Mouse (Mus musculus) lung, embryonic 16.5 days (tissue): Measurements from ENCODE around the gene Gm13212. TPM values are rescaled to one million over a fixed set of nuclear protein-coding genes. Genes with fewer than 3 reads are reported as not detected.
"Not testable (repeated sequence)": the region's sequence is repeated elsewhere in the genome, so short reads cannot be mapped to it uniquely, and the experiment has no call there.

Experiments used
- ATAC-seq: fragments of 200-750 bp; cut with Nextera tagmentation; 2 replicates; pipeline ENCODE4 v1.8.0; 2017; ENCODE audit warnings: low read depth, mild to moderate bottlenecking, moderate library complexity
- H3K27ac ChIP-seq: fragments of 300-500 bp; sonication (generic); 2 replicates; pipeline ENCODE4 v1.5.1; 2014; ENCODE audit warnings: mild to moderate bottlenecking, control low read depth, low read length
- H3K27me3 ChIP-seq: fragments of 300-500 bp; sonication (generic); 2 replicates; pipeline ENCODE4 v1.6.1; 2014; ENCODE audit warnings: low read depth, low read length, mixed read lengths; ENCODE audit not compliant: control insufficient read depth, insufficient read depth
- H3K36me3 ChIP-seq: fragments of 300-500 bp; sonication (generic); 2 replicates; pipeline ENCODE4 v1.6.1; 2014; ENCODE audit warnings: low read length; ENCODE audit not compliant: control insufficient read depth, insufficient read depth
- H3K4me1 ChIP-seq: fragments of 300-500 bp; sonication (generic); replicated peaks from 2 replicates; pipeline ENCODE4 v1.6.1; 2014; ENCODE audit warnings: low read length, mixed read lengths; ENCODE audit not compliant: control insufficient read depth, insufficient read depth
- H3K4me2 ChIP-seq: fragments of 300-500 bp; sonication (generic); 2 replicates; pipeline ENCODE4 v1.6.1; 2014; ENCODE audit warnings: low read depth, low read length, control low read depth
- H3K4me3 ChIP-seq: fragments of 300-500 bp; sonication (generic); 2 replicates; pipeline ENCODE4 v1.5.1; 2014; ENCODE audit warnings: mild to moderate bottlenecking, low read length, control low read depth
- H3K9ac ChIP-seq: fragments of 300-500 bp; sonication (generic); 2 replicates; pipeline ENCODE4 v1.6.1; 2014; ENCODE audit warnings: low read length, control low read depth
- H3K9me3 ChIP-seq: fragments of 300-500 bp; sonication (generic); 2 replicates; pipeline ENCODE4 v1.6.1; 2016; ENCODE audit warnings: low read length; ENCODE audit not compliant: control insufficient read depth
- whole genome bisulfite sequencing: fragments of 180-500 bp; shearing (Covaris S2); extraction: QIAGEN DNeasy Blood & Tissue Kit; methylation state at CpG from one replicate; pipeline ENCODE4 v1.1.7; 2014; 5-methylcytosine and 5-hydroxymethylcytosine counted together
- polyA plus RNA-seq: library from polyadenylated mRNA; unstranded; fragments of >200 nt; fragmentation: Nextera tagmentation; extraction: Ambion mirVana; gene quantifications from 2 replicates; pipeline ENCODE4 v1.2.1, GENCODE M21; 2015

The Gm13212 gene
- polyA plus RNA-seq, 1 experiment from 2014 or later, result 1.2 TPM

GRCm38 (mm10) chr4:145576623-145577022, 8.3 kb upstream of the Gm13212 start:
- H3K4me1 ChIP-seq, H3K9ac ChIP-seq, H3K36me3 ChIP-seq, H3K9me3 ChIP-seq, ATAC-seq, H3K4me3 ChIP-seq, H3K27me3 ChIP-seq, H3K4me2 ChIP-seq, H3K27ac ChIP-seq: not testable (repeated sequence)
- 88% methylated on average over 8 of the region's 8 CpGs for WGBS

- 93% methylated on average over 1 of the region's 1 CpGs for WGBS
- not testable (repeated sequence) for H3K9me3 ChIP-seq, H3K4me3 ChIP-seq, H3K4me2 ChIP-seq, H3K9ac ChIP-seq, H3K27me3 ChIP-seq, H3K27ac ChIP-seq, ATAC-seq, H3K36me3 ChIP-seq, H3K4me1 ChIP-seq
Observed at GRCm38 (mm10) chr4:145580333-145580732, 4.6 kb upstream of the Gm13212 start.

GRCm38 (mm10) chr4:145586046-145586445, 1.1 kb downstream of the Gm13212 start:
- not testable (repeated sequence) for H3K27ac ChIP-seq, H3K36me3 ChIP-seq, H3K9me3 ChIP-seq, H3K9ac ChIP-seq, H3K27me3 ChIP-seq, H3K4me1 ChIP-seq, H3K4me2 ChIP-seq, ATAC-seq, H3K4me3 ChIP-seq
- 71% methylated on average over 2 of the region's 2 CpGs for WGBS

- H3K9me3 ChIP-seq, H3K4me2 ChIP-seq, H3K4me1 ChIP-seq, H3K27ac ChIP-seq, H3K27me3 ChIP-seq, H3K4me3 ChIP-seq, ATAC-seq, H3K9ac ChIP-seq, H3K36me3 ChIP-seq: not testable (repeated sequence)
- 80% methylated on average over 1 of the region's 1 CpGs for WGBS
Observed at GRCm38 (mm10) chr4:145594183-145594582, 9.2 kb downstream of the Gm13212 start.

- WGBS, result 91% methylated on average over 3 of the region's 4 CpGs
- not testable (repeated sequence) for H3K4me3 ChIP-seq, ATAC-seq, H3K4me2 ChIP-seq, H3K27ac ChIP-seq, H3K9me3 ChIP-seq, H3K27me3 ChIP-seq, H3K4me1 ChIP-seq, H3K36me3 ChIP-seq, H3K9ac ChIP-seq
Observed at GRCm38 (mm10) chr4:145594798-145595197, 9.8 kb downstream of the Gm13212 start.

- not testable (repeated sequence) for H3K4me1 ChIP-seq, H3K27me3 ChIP-seq, H3K9me3 ChIP-seq, H3K36me3 ChIP-seq, H3K4me2 ChIP-seq, ATAC-seq, H3K27ac ChIP-seq, H3K4me3 ChIP-seq, H3K9ac ChIP-seq
- 21% methylated on average over 65 of the region's 83 CpGs for WGBS
Observed at GRCm38 (mm10) chr4:145640416-145641185, 55.6 kb downstream of the Gm13212 start.

GRCm38 (mm10) chr4:145670385-145670784, 85.4 kb downstream of the Gm13212 start, which contains the start of gene Zfp980:
Zfp980 (plus strand) TSS chr4:145670685.
- not testable (repeated sequence) for H3K9ac ChIP-seq, H3K27me3 ChIP-seq, H3K4me2 ChIP-seq, H3K36me3 ChIP-seq, H3K4me1 ChIP-seq, H3K4me3 ChIP-seq, H3K9me3 ChIP-seq, H3K27ac ChIP-seq, ATAC-seq
- 68% methylated on average over 3 of the region's 3 CpGs for WGBS

GRCm38 (mm10) chr4:145674286-145674780, 89.4 kb downstream of the Gm13212 start:
- not testable (repeated sequence) for H3K4me2 ChIP-seq, H3K4me1 ChIP-seq, ATAC-seq, H3K9me3 ChIP-seq, H3K36me3 ChIP-seq, H3K9ac ChIP-seq, H3K27ac ChIP-seq, H3K4me3 ChIP-seq, H3K27me3 ChIP-seq
- WGBS, result 49% methylated on average over 2 of the region's 2 CpGs
